Mouse (Mus musculus): ENCODE measurements around the gene Atxn2.

- TF ChIP-seq CTCF (conservative IDR thresholded peaks at IDR 0.05 in 1 of 2, IDR thresholded peaks at IDR 0.05 in 1 of 2; ENCODE audit: low read depth in 2 of 2, low read length in 2 of 2) (no peak), POLR2A (IDR thresholded peaks at IDR 0.05; ENCODE audit: low read depth, low read length) (no peak), RCOR1 (conservative IDR thresholded peaks at IDR 0.05; ENCODE audit: low read depth, low read length) (no peak), MAZ (IDR thresholded peaks at IDR 0.05; ENCODE audit: low read depth, low read length) (no peak), HCFC1 (IDR thresholded peaks at IDR 0.05; ENCODE audit: low read depth, low read length) (no peak), CHD1 (IDR thresholded peaks at IDR 0.05; ENCODE audit: low read depth, low read length) (no peak), RAD21 (IDR thresholded peaks at IDR 0.05; ENCODE audit: low read depth, low read length) (no peak), EP300 (IDR thresholded peaks at IDR 0.05; ENCODE audit: low read length) (no peak), NELFE (IDR thresholded peaks at IDR 0.05; ENCODE audit: low read depth, low read length) (no peak), CHD2 (IDR thresholded peaks at IDR 0.05; ENCODE audit: low read length) (no peak), USF1 (IDR thresholded peaks at IDR 0.05; ENCODE audit: low read depth, low read length) (no peak), ZC3H11A (IDR thresholded peaks at IDR 0.05; ENCODE audit: low read depth, low read length) (no peak)
Observed at GRCm38 (mm10) chr5:121700496-121700895, 10.6 kb upstream of the Atxn2 start.

All from CH12.LX (cell line).